Mouse (Mus musculus) intestine, embryonic 16.5 days (tissue): ENCODE data around the gene Map10. TPM values are rescaled to one million over a fixed set of nuclear protein-coding genes. Genes with fewer than 3 reads are reported as not detected.
A peak's percentile ranks its signal among the peaks of the same experiment; 100 is the strongest.

Experiments used
- ATAC-seq: fragments of 200-750 bp; cut with Nextera tagmentation; 2 replicates; pipeline ENCODE4 v1.8.0; 2017; ENCODE audit warnings: moderate TSS enrichment, moderate library complexity
- H3K27ac ChIP-seq: fragments of 300-500 bp; sonication (generic); 2 replicates; pipeline ENCODE4 v1.5.1; 2014; ENCODE audit warnings: mild to moderate bottlenecking, low read length
- H3K27me3 ChIP-seq: fragments of 300-500 bp; sonication (generic); replicated peaks from 2 replicates; pipeline ENCODE4 v1.6.1; 2014; ENCODE audit warnings: low read length, control low read depth, mixed read lengths; ENCODE audit not compliant: control insufficient read depth, insufficient read depth
- H3K36me3 ChIP-seq: fragments of 300-500 bp; sonication (generic); 2 replicates; pipeline ENCODE4 v1.6.1; 2014; ENCODE audit warnings: low read length, control low read depth; ENCODE audit not compliant: control insufficient read depth, insufficient read depth
- H3K4me1 ChIP-seq: fragments of 300-500 bp; sonication (generic); 2 replicates; pipeline ENCODE4 v1.6.1; 2014; ENCODE audit warnings: low read length, control low read depth, mixed read lengths; ENCODE audit not compliant: control insufficient read depth, insufficient read depth
- H3K4me2 ChIP-seq: fragments of 300-500 bp; sonication (generic); 2 replicates; pipeline ENCODE4 v1.6.1; 2014; ENCODE audit warnings: low read depth, low read length, control low read depth
- H3K4me3 ChIP-seq: fragments of 300-500 bp; sonication (generic); 2 replicates; pipeline ENCODE4 v1.5.1; 2014; ENCODE audit warnings: mild to moderate bottlenecking, low read length
- H3K9ac ChIP-seq: fragments of 300-500 bp; sonication (generic); 2 replicates; pipeline ENCODE4 v1.6.1; 2014; ENCODE audit warnings: low read depth, low read length
- H3K9me3 ChIP-seq: fragments of 300-500 bp; sonication (generic); 2 replicates; pipeline ENCODE4 v1.6.1; 2016; ENCODE audit warnings: low read length, control low read depth; ENCODE audit not compliant: control insufficient read depth
- WGBS: fragments of 180-500 bp; shearing (Covaris S2); extraction: QIAGEN DNeasy Blood & Tissue Kit; methylation state at CpG from one replicate; pipeline ENCODE4 v1.1.7; 2014; 5-methylcytosine and 5-hydroxymethylcytosine counted together
- polyA plus RNA-seq: library from polyadenylated mRNA; unstranded; fragments of >200 nt; fragmentation: Nextera tagmentation; extraction: Ambion mirVana; gene quantifications from 2 replicates; pipeline ENCODE4 v1.2.1, GENCODE M21; 2015

The Map10 gene
- polyA plus RNA-seq, 1 experiment from 2014 or later = 3.5 TPM

DNA sequence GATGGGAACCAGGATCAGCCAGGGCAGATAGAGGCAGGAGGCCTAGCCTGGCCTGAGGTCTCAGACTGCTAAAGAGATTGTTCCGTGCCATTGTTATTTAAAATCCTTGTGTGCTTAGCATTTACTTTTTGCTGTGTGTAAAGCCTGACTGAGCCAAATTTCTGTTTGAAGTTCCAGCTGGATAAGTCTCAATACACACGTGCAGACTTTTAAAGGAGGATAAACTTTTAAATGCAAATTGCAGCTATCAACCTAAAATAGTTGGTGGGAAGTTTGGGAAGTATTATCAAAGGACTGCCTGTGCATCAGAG, 3.8 kb upstream of the Map10 start:
- no peak overlapping the region for H3K27ac ChIP-seq
- H3K4me2 ChIP-seq = no peak overlapping the region
- 41% methylated on average over 2 of the region's 2 CpGs for WGBS
- H3K4me3 ChIP-seq = no peak overlapping the region
- no peak for ATAC-seq
- H3K27me3 ChIP-seq = no peaks in the 10 kb centered on the region
- peaks cover 5% of the 10 kb centered on the region for H3K4me1 ChIP-seq
- no peak overlapping the region for H3K9ac ChIP-seq
- H3K36me3 ChIP-seq = peaks cover 5% of the 10 kb centered on the region; the same call in 1 of the 2 replicates
- H3K9me3 ChIP-seq = peaks cover 13% of the 10 kb centered on the region

DNA sequence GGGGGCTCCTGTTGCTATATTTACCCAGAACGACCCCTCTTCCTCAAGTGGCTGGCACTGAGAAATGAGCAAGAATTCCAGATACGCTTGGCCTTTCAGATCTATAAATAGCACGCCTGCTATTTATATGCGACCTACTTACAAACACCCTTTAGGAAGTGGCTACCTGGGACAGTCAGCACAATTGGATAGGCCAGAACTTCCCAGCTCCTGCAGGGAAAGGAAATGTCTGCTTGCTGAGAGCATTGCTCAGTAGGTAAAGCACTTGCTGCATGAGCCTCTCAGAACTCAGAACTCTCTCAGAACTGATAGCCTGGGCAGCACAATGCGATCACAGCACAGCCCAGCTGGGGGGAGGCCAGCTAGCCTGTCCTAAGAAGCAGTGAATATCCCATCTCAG, 3.4 kb upstream of the Map10 start:
- H3K4me2 ChIP-seq = no peak overlapping the region
- H3K9ac ChIP-seq = no peak overlapping the region
- peaks cover 5% of the 10 kb centered on the region for H3K4me1 ChIP-seq
- ATAC-seq = no peak
- no peak overlapping the region for H3K27ac ChIP-seq
- peaks cover 16% of the 10 kb centered on the region for H3K9me3 ChIP-seq
- 31% methylated on average over 5 of the region's 5 CpGs for whole genome bisulfite sequencing
- H3K4me3 ChIP-seq = no peak overlapping the region
- no peaks in the 10 kb centered on the region for H3K27me3 ChIP-seq
- H3K36me3 ChIP-seq = peaks cover 8% of the 10 kb centered on the region; the same call in 1 of the 2 replicates

DNA sequence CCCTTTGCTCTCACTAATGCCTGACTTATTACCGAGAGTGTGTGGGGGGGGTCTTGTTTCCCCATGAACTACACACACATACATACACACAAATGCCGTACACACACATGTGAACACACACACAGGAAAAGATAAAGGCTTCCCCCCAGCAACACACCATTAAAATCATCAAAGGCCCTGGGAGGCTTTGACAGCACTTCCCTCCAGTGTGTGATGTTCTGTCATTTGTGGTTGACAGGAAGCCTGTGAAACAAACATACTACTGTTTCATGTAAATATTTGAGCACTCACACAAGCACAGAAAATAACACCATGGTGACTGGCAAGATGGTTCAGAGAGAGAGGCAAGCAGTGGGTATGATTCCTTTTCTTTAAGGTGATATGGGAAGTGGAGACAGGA, 2.4 kb upstream of the Map10 start:
- no peak overlapping the region for H3K4me3 ChIP-seq
- ATAC-seq = no peak
- 85% methylated on average over 2 of the region's 2 CpGs for WGBS
- H3K27ac ChIP-seq = no peak overlapping the region
- no peaks in the 10 kb centered on the region for H3K27me3 ChIP-seq
- H3K9me3 ChIP-seq = peaks cover 27% of the 10 kb centered on the region
- peaks cover 5% of the 10 kb centered on the region for H3K4me1 ChIP-seq
- H3K36me3 ChIP-seq = peaks cover 12% of the 10 kb centered on the region; the same call in 1 of the 2 replicates
- H3K9ac ChIP-seq = no peak overlapping the region
- H3K4me2 ChIP-seq = no peak overlapping the region

DNA sequence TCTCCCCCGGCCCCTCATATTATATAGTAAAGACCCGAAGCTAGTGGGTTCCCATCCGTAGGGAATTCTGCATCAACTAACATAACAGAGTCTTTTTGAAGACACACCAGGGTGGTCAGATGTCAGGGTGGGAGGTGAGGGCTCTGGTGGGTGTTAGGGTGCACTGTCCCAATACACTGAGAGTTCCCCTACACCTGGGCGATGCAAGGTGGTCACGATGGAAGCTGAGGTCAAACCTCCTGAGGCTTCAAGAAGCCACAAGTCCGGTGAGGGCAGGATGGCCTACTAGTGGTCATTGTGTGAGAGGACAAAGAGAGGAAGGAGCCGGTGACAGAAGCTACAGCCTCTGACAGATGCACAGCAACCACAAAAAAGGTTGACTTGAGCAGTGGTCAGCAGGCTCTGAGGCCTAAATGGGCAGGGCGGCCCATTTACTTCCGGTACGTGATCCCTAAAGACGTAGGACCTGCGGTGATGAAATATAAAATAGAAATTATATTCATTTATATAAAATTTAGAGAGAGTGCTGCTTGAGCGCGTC, 389 bp upstream of the Map10 start:
- WGBS = 82% methylated on average over 14 of the region's 14 CpGs
- Histone ChIP-seq H3K9ac (peak overlapping the region; percentile 75; the same call in 1 of the 2 replicates), H3K4me2 (peak overlapping the region; percentile 87), H3K9me3 (peaks cover 28% of the 10 kb centered on the region), H3K4me3 (peak overlapping the region; percentile 65), H3K36me3 (peaks cover 12% of the 10 kb centered on the region; the same call in 1 of the 2 replicates), H3K4me1 (peaks cover 5% of the 10 kb centered on the region), H3K27ac (no peak overlapping the region), H3K27me3 (no peaks in the 10 kb centered on the region)
- peak; percentile 31 for ATAC-seq

GRCm38 (mm10) chr8:125670420-125670819, 802 bp downstream of the Map10 start:
- Histone ChIP-seq H3K9me3 (peaks cover 28% of the 10 kb centered on the region), H3K4me2 (peak overlapping the region; percentile 87), H3K36me3 (peaks cover 12% of the 10 kb centered on the region; the same call in 1 of the 2 replicates), H3K27me3 (no peaks in the 10 kb centered on the region), H3K4me3 (peak overlapping the region; percentile 65), H3K4me1 (peaks cover 5% of the 10 kb centered on the region), H3K9ac (peak overlapping the region; percentile 75), H3K27ac (no peak overlapping the region)
- ATAC-seq = 0 out of 2 replicates have a peak, but pooled peaks have one; percentile 10
- 94% methylated on average over 6 of the region's 6 CpGs for WGBS

- Histone ChIP-seq H3K9me3 (peaks cover 28% of the 10 kb centered on the region), H3K4me3 (no peak overlapping the region), H3K4me2 (no peak overlapping the region), H3K27me3 (no peaks in the 10 kb centered on the region), H3K9ac (no peak overlapping the region), H3K4me1 (peaks cover 5% of the 10 kb centered on the region), H3K27ac (no peak overlapping the region), H3K36me3 (peaks cover 12% of the 10 kb centered on the region; the same call in 1 of the 2 replicates)
- WGBS = 96% methylated on average over 9 of the region's 9 CpGs
- ATAC-seq = no peak
These were observed 1.3 kb downstream of the Map10 start for GRCm38 (mm10) chr8:125670906-125671305.

DNA sequence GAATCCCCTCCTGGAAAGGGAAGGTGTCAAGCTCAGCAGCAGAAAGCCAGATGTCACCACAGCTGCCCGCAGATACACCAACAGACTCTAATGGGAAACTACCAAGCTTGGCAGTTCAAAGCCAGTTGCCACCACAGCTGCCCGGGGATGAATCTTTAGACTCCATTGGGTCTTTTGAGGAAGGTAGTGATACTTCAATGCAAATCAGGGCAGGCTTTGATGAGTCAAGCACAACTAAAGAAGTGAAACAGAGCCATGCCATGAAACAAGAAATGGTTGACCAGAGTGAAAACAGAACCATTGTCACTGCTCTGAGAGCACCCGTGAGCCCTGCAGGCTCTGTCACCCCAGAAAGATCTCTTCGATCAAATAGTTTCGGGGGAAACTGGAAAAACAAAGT, 1.8 kb downstream of the Map10 start:
- H3K4me1 ChIP-seq = peaks cover 5% of the 10 kb centered on the region
- no peak overlapping the region for H3K27ac ChIP-seq
- no peak for ATAC-seq
- no peak overlapping the region for H3K4me3 ChIP-seq
- no peak overlapping the region for H3K4me2 ChIP-seq
- H3K9me3 ChIP-seq = peaks cover 28% of the 10 kb centered on the region
- H3K27me3 ChIP-seq = no peaks in the 10 kb centered on the region
- no peak overlapping the region for H3K9ac ChIP-seq
- H3K36me3 ChIP-seq = peaks cover 12% of the 10 kb centered on the region; the same call in 1 of the 2 replicates
- 97% methylated on average over 5 of the region's 5 CpGs for WGBS

- 73% methylated on average over 3 of the region's 3 CpGs for WGBS
- Histone ChIP-seq H3K4me3 (no peak overlapping the region), H3K27me3 (no peaks in the 10 kb centered on the region), H3K4me2 (no peak overlapping the region), H3K27ac (no peak overlapping the region), H3K36me3 (0 out of 2 replicates have a peak, but pooled peaks cover 7% of the 10 kb centered on the region), H3K9ac (no peak overlapping the region), H3K4me1 (no peaks in the 10 kb centered on the region), H3K9me3 (peaks cover 15% of the 10 kb centered on the region)
- ATAC-seq = no peak
These were observed 6.2 kb downstream of the Map10 start for GRCm38 (mm10) chr8:125675796-125676195.

DNA sequence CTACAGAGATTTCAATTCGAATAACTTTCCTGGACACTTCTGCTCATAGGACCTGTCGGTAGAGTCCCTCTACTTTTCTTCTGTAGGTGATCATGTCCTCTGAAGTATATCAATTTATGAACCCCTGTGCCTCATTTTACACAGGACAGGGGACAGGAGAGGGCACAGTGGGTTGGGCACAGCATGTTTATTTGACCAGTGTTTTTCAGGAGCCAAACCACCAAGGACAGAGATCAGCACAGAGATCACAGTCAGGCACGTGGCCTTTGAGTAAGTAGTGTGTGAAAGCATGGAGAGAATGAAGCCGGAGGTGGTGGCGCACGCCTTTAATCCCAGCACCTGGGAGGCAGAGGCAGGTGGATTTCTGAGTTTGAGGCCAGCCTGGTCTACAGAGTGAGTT, 7.9 kb downstream of the Map10 start:
- Histone ChIP-seq H3K9ac (no peak overlapping the region), H3K4me2 (no peak overlapping the region), H3K4me1 (no peaks in the 10 kb centered on the region), H3K9me3 (no peaks in the 10 kb centered on the region), H3K4me3 (no peak overlapping the region), H3K27me3 (no peaks in the 10 kb centered on the region), H3K27ac (no peak overlapping the region), H3K36me3 (no peaks in the 10 kb centered on the region)
- 91% methylated on average over 6 of the region's 6 CpGs for WGBS
- ATAC-seq = no peak
